Mouse (Mus musculus) embryonic fibroblast, embryonic 13.5 days (primary cell): Measurements from ENCODE around the gene Tmem63b. TPM values are rescaled to one million over a fixed set of nuclear protein-coding genes. Genes with fewer than 3 reads are reported as not detected.
A peak's percentile ranks its signal among the peaks of the same experiment; 100 is the strongest.

ENCODE experiments used
- H3K27ac ChIP-seq: 2 replicates; pipeline ENCODE4 v1.5.1; 2012; ENCODE audit warnings: low read length, control low read depth, inconsistent platforms; ENCODE audit not compliant: insufficient read depth
- H3K4me1 ChIP-seq: 2 replicates; pipeline ENCODE4 v1.6.1; 2011; ENCODE audit warnings: low read length; ENCODE audit not compliant: control insufficient read depth, insufficient read depth
- H3K4me3 ChIP-seq: 2 replicates; pipeline ENCODE4 v1.5.1; 2011; ENCODE audit warnings: mild to moderate bottlenecking, control low read depth, low read length; ENCODE audit not compliant: insufficient read depth
- CTCF ChIP-seq: IDR thresholded peaks from 2 replicates; pipeline ENCODE4 v1.5.1; 2011; ENCODE audit warnings: mild to moderate bottlenecking, control low read depth, low read length, moderate library complexity, borderline replicate concordance; ENCODE audit not compliant: insufficient read depth
- POLR2A ChIP-seq: IDR thresholded peaks from 2 replicates; pipeline ENCODE4 v1.6.1; 2011; ENCODE audit warnings: low read depth, mild to moderate bottlenecking, control low read depth, low read length, moderate library complexity
- polyA plus RNA-seq: library from polyadenylated mRNA; stranded (reverse); fragments of >200 nt; gene quantifications from 2 replicates; pipeline ENCODE4 v1.2.4, GENCODE M21; 2011; ENCODE audit warnings: low read depth; ENCODE audit not compliant: missing spikeins, insufficient read length

Tmem63b gene
- polyA plus RNA-seq, 1 experiment = 42.8 TPM

- TF ChIP-seq POLR2A = no peak
- no peak for TF ChIP-seq CTCF
- no peak overlapping the region for H3K4me3 ChIP-seq
- peak overlapping the region; percentile 65 for H3K27ac ChIP-seq
- H3K4me1 ChIP-seq = peaks cover 7% of the 10 kb centered on the region; the same call in 1 of the 2 replicates
Measured at GRCm38 (mm10) chr17:45616046-45616650, 70.6 kb downstream of the Tmem63b start.

GRCm38 (mm10) chr17:45612921-45613320 lies 73.8 kb downstream of the Tmem63b start:
- no peaks in the 10 kb centered on the region for H3K4me1 ChIP-seq
- H3K27ac ChIP-seq = no peak overlapping the region
- H3K4me3 ChIP-seq = no peak overlapping the region
- TF ChIP-seq CTCF (no peak), POLR2A (no peak)

GRCm38 (mm10) chr17:45612008-45612407 lies 74.7 kb downstream of the Tmem63b start:
- Histone ChIP-seq H3K4me1 (no peaks in the 10 kb centered on the region), H3K27ac (no peak overlapping the region), H3K4me3 (no peak overlapping the region)
- TF ChIP-seq POLR2A (no peak), CTCF (no peak)

Other genes with a start within 250 kb of the Tmem63b start
- gene Spats1, start 211.5 kb downstream of the Tmem63b start, polyA plus RNA-seq = 0.58 TPM in 1 of 2 replicates, not detected in the other
- gene Aars2, start 180.1 kb downstream of the Tmem63b start, polyA plus RNA-seq = 6.7 and 7.3 TPM in 2 replicates
- not detected in 2 replicates for gene Tcte1, start 163.5 kb downstream of the Tmem63b start, polyA plus RNA-seq
- 0.47 and 0.81 TPM in 2 replicates for gene Tmem151b, start 137.2 kb downstream of the Tmem63b start, polyA plus RNA-seq
- gene Nfkbie, start 131.2 kb downstream of the Tmem63b start, polyA plus RNA-seq = 4.3 and 6.2 TPM in 2 replicates
- gene Slc35b2, start 123.0 kb downstream of the Tmem63b start, polyA plus RNA-seq = 61.1 and 65.3 TPM in 2 replicates
- gene Hsp90ab1, start 113.6 kb downstream of the Tmem63b start, polyA plus RNA-seq = 1,481 and 1,562 TPM in 2 replicates
- 81.9 and 90.3 TPM in 2 replicates for gene Slc29a1, start 87.3 kb downstream of the Tmem63b start, polyA plus RNA-seq
- gene Mymx, start 84.8 kb downstream of the Tmem63b start, polyA plus RNA-seq = not detected in 2 replicates
- gene Capn11, start 27.6 kb downstream of the Tmem63b start, polyA plus RNA-seq = not detected in 2 replicates
- 38.9 and 39.0 TPM in 2 replicates for gene Mrpl14, start 583 bp downstream of the Tmem63b start, polyA plus RNA-seq
- not detected in 2 replicates for gene 1600014C23Rik, start 46.9 kb upstream of the Tmem63b start, polyA plus RNA-seq